Mouse (Mus musculus): ENCODE measurements at regions not wholly inside any gene's neighbourhood (a gene's known extent, or its start where the extent isn't known, plus 50 kb on each side); places are given as distances from the start of the nearest gene placed in this dataset.

GRCm38 (mm10) chr7:73153668-73154067 lies 221.6 kb upstream of the Rgma start:
- TF ChIP-seq CTCF (IDR thresholded peaks at IDR 0.05; ENCODE audit: control insufficient read depth, insufficient read depth, insufficient read length): no peak
- no peak for TF ChIP-seq MYOD1 (IDR thresholded peaks at IDR 0.05; ENCODE audit: control insufficient read depth, insufficient read length, low read depth)
- no peak for TF ChIP-seq MAX (IDR thresholded peaks at IDR 0.05)
